Mouse (Mus musculus) bone marrow macrophage, adult 2 months (primary cell): ENCODE measurements around the gene Oxsr1.
A peak's percentile ranks its signal among the peaks of the same experiment; 100 is the strongest.

Experiments
- CTCF ChIP-seq: IDR thresholded peaks from 2 replicates; pipeline ENCODE4 v1.5.1; 2012; ENCODE audit warnings: low read depth, mild to moderate bottlenecking, low read length, moderate library complexity
- POLR2A ChIP-seq: IDR thresholded peaks from 2 replicates; pipeline ENCODE4 v1.6.1; 2012; ENCODE audit warnings: mild to moderate bottlenecking, low read depth, low read length, borderline replicate concordance

- no peak for TF ChIP-seq POLR2A
- peak; percentile 46 for TF ChIP-seq CTCF
Measured at GRCm38 (mm10) chr9:119357331-119358057, 35.3 kb upstream of the Oxsr1 start, which contains the start of gene Xylb.
